Mouse (Mus musculus): ENCODE measurements at regions not wholly inside any gene's neighbourhood (a gene's known extent, or its start where the extent isn't known, plus 50 kb on each side); places are given as distances from the start of the nearest gene placed in this dataset.

DNA sequence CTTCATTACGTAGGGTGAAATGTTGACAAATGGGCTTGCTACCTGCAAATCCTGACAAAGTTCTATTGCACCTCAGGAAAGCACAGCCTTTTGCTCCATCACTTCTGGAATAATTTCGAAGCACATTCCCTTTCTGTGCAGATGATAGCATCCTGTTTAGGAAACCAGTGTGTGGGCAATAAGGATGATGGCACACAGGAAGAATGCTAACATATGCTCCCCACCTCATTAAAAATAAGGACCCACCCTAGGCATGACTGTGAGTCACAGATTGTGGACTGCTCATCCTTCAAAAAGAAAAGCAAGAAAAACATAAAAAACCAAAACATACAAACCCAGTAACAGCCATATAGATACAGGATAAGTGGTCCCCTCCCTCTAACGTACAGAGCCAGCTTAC, 226.2 kb downstream of the Tox3 start:
- no peak for TF ChIP-seq POLR2A (IDR thresholded peaks at IDR 0.05; ENCODE audit: borderline replicate concordance, low read depth, low read length)
- no peak for TF ChIP-seq CTCF (IDR thresholded peaks at IDR 0.05; ENCODE audit: low read depth, low read length)

GRCm38 (mm10) chr8:90121017-90121416, 227.1 kb downstream of the Tox3 start:
- no peak for TF ChIP-seq CTCF (IDR thresholded peaks at IDR 0.05; ENCODE audit: low read depth, low read length)
- no peak for TF ChIP-seq POLR2A (IDR thresholded peaks at IDR 0.05; ENCODE audit: borderline replicate concordance, low read depth, low read length)
- Histone ChIP-seq H3K4me3 (ENCODE audit: insufficient read depth, low read length) (no peak overlapping the region), H3K4me1 (ENCODE audit: control insufficient read depth, insufficient read depth, low read length) (no peaks in the 10 kb centered on the region), H3K27ac (ENCODE audit: insufficient read depth, low read depth, low read length) (no peak overlapping the region)

More for the DNA sequence above, 226.2 kb downstream of the Tox3 start:
- Histone ChIP-seq H3K27ac (ENCODE audit: insufficient read depth, low read depth, low read length) (no peak overlapping the region), H3K4me3 (ENCODE audit: insufficient read depth, low read length) (no peak overlapping the region), H3K4me1 (ENCODE audit: control insufficient read depth, insufficient read depth, low read length) (no peaks in the 10 kb centered on the region)

DNA sequence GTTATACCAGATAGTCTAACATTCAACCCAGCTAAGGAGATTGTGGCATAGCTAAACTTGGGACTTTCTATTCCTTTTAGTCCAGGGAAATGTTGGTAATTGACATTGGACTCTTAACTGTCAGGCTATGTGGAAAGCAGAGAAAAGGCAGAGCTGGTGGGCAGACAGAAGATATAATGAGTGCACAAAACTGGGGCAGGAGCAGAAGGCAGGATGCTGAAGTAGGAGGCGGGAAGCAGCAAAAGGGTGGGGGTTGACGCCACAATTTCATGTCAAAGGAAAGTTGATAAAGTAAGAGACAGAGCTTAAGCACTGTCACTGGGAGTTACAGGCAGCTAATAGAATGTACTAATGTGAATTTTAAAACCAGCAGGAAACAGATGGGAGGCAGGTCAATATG, 232.7 kb downstream of the Tox3 start:
- H3K4me3 ChIP-seq (ENCODE audit: insufficient read depth, low read length), result no peak overlapping the region
- TF ChIP-seq CTCF (IDR thresholded peaks at IDR 0.05; ENCODE audit: low read depth, low read length) (no peak), POLR2A (IDR thresholded peaks at IDR 0.05; ENCODE audit: borderline replicate concordance, low read depth, low read length) (no peak)
- H3K4me1 ChIP-seq (ENCODE audit: control insufficient read depth, insufficient read depth, low read length), result no peaks in the 10 kb centered on the region
- no peak overlapping the region for H3K27ac ChIP-seq (ENCODE audit: insufficient read depth, low read depth, low read length)

DNA sequence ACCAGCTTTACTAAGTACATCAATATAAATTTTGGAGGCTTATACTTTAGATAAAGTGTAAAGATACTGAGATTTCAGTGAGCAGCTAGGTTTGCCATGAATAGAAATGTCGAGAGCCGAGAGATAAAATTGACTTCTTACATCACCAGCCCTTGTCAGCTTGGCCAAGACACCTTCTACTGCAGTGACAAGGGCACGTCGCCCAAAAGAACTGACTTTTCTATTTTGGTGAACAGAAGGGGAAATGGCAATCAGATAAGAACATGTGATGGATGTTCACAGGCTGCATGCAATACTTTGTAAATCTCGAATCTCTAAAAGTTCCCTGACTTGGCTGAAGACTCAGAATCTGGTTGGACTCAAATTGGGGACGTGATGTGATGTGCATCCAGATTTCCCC, 247.6 kb downstream of the Tox3 start:
- Histone ChIP-seq H3K27ac (ENCODE audit: insufficient read depth, low read depth, low read length) (no peak overlapping the region), H3K4me1 (ENCODE audit: control insufficient read depth, insufficient read depth, low read length) (no peaks in the 10 kb centered on the region), H3K4me3 (ENCODE audit: insufficient read depth, low read length) (no peak overlapping the region)
- TF ChIP-seq CTCF (IDR thresholded peaks at IDR 0.05; ENCODE audit: low read depth, low read length), result no peak
- TF ChIP-seq POLR2A (IDR thresholded peaks at IDR 0.05; ENCODE audit: borderline replicate concordance, low read depth, low read length), result no peak

- H3K4me1 ChIP-seq (ENCODE audit: control insufficient read depth, insufficient read depth, low read length), result no peaks in the 10 kb centered on the region
- TF ChIP-seq CTCF (IDR thresholded peaks at IDR 0.05; ENCODE audit: low read depth, low read length), result no peak
- no peak for TF ChIP-seq POLR2A (IDR thresholded peaks at IDR 0.05; ENCODE audit: borderline replicate concordance, low read depth, low read length)
- no peak overlapping the region for H3K4me3 ChIP-seq (ENCODE audit: insufficient read depth, low read length)
- H3K27ac ChIP-seq (ENCODE audit: insufficient read depth, low read depth, low read length), result no peak overlapping the region
These were observed 265.5 kb downstream of the Tox3 start for GRCm38 (mm10) chr8:90082630-90083029.

DNA sequence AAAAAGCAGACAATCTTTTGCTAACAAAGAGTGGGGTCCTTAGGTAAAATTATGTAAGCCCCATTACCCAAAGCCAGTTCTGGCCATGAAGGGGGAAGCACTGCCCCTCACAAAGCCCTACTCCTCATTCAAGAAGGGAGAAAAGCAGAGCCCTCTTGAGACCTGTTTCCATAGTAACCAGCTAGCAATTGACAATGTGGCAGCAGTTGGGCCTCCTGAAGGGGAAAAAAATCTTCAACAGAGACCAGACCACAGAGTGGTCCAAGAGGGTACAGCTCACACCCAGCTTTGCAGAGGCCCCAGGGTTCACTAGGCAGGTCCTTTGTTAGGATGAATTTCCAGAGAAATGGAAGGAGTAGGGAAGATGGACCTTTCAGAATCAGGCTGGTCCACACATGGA, 271.8 kb downstream of the Tox3 start:
- no peak overlapping the region for H3K27ac ChIP-seq (ENCODE audit: insufficient read depth, low read depth, low read length)
- no peaks in the 10 kb centered on the region for H3K4me1 ChIP-seq (ENCODE audit: control insufficient read depth, insufficient read depth, low read length)
- TF ChIP-seq POLR2A (IDR thresholded peaks at IDR 0.05; ENCODE audit: borderline replicate concordance, low read depth, low read length) (no peak), CTCF (IDR thresholded peaks at IDR 0.05; ENCODE audit: low read depth, low read length) (no peak)
- no peak overlapping the region for H3K4me3 ChIP-seq (ENCODE audit: insufficient read depth, low read length)

DNA sequence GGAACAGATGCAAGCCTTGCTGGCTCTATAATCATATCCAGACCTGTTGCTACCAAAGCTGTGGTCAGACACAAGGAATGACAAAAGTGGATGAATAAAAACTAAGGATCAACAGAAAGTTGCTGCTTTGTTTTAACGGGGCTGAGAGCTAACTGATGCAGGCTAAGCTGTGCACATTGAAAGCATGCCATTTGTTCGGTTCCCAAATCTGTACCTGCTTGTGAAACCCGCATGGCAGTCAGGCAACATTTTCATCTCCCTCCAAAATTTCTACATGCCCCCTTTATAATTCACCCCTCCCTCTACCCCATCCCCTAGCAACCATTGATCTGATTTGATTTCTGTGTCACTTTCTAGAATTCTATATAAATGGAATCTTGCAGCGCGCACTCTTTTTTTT, 272.3 kb downstream of the Tox3 start:
- H3K27ac ChIP-seq (ENCODE audit: insufficient read depth, low read depth, low read length), result no peak overlapping the region
- TF ChIP-seq CTCF (IDR thresholded peaks at IDR 0.05; ENCODE audit: low read depth, low read length) (no peak), POLR2A (IDR thresholded peaks at IDR 0.05; ENCODE audit: borderline replicate concordance, low read depth, low read length) (no peak)
- H3K4me1 ChIP-seq (ENCODE audit: control insufficient read depth, insufficient read depth, low read length), result no peaks in the 10 kb centered on the region
- no peak overlapping the region for H3K4me3 ChIP-seq (ENCODE audit: insufficient read depth, low read length)

GRCm38 (mm10) chr8:90070006-90070405, 278.1 kb downstream of the Tox3 start:
- no peak for TF ChIP-seq CTCF (IDR thresholded peaks at IDR 0.05; ENCODE audit: low read depth, low read length)
- TF ChIP-seq POLR2A (IDR thresholded peaks at IDR 0.05; ENCODE audit: borderline replicate concordance, low read depth, low read length), result no peak

DNA sequence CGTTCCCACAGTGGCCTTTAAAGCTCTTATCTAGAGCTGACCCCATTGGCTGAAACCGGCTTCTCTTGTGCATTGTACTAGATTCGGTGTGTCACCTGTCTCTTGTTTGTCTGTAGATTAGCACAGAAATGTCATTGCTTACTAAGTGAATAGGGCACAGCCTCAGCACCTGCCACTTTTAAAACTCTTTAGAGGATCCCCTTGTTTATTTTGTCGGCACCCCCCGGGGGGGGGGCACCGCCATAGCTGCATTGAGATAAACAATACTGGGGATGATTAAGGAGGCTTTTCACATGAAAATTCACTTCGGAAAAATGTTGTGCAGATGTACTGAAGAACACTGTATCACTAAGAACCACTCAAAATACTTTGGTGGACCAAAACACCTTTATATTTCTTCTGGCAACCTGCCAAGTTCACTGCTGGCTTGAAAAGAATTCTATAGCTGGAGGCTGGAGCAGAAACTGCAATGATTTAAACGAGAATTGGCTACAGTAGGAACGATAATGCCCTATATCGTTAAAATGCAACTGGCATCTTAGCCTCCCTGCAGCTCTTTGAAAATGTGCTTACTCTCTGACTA, 278.6 kb downstream of the Tox3 start:
- Histone ChIP-seq H3K4me1 (ENCODE audit: control insufficient read depth, insufficient read depth, low read length) (no peaks in the 10 kb centered on the region), H3K27ac (ENCODE audit: insufficient read depth, low read depth, low read length) (no peak overlapping the region), H3K4me3 (ENCODE audit: insufficient read depth, low read length) (no peak overlapping the region)
- no peak for TF ChIP-seq CTCF (IDR thresholded peaks at IDR 0.05; ENCODE audit: low read depth, low read length)
- no peak for TF ChIP-seq POLR2A (IDR thresholded peaks at IDR 0.05; ENCODE audit: borderline replicate concordance, low read depth, low read length)

More at GRCm38 (mm10) chr8:90070006-90070405, 278.1 kb downstream of the Tox3 start:
- Histone ChIP-seq H3K27ac (ENCODE audit: insufficient read depth, low read depth, low read length) (no peak overlapping the region), H3K4me3 (ENCODE audit: insufficient read depth, low read length) (no peak overlapping the region), H3K4me1 (ENCODE audit: control insufficient read depth, insufficient read depth, low read length) (no peaks in the 10 kb centered on the region)

DNA sequence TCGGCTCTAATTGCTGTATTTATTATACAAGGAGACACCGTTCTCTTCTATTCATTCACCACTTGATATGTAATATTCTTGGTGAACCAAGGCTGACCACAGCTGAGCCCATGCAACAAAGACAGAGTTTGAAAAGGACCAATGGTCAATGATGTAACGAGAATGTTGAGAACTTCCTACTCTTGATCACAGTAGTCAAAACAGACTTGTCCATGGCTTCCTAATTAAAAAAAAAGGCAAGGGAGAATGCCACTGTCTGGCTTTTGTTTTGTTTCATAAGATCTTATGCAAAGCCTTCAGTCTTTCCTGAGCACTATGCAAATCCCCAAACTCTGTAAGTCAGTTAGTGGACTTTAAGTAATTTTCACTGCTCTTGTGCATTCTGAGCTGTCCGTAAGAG, 279.7 kb downstream of the Tox3 start:
- TF ChIP-seq POLR2A (IDR thresholded peaks at IDR 0.05; ENCODE audit: borderline replicate concordance, low read depth, low read length) (no peak), CTCF (IDR thresholded peaks at IDR 0.05; ENCODE audit: low read depth, low read length) (no peak)
- Histone ChIP-seq H3K27ac (ENCODE audit: insufficient read depth, low read depth, low read length) (no peak overlapping the region), H3K4me1 (ENCODE audit: control insufficient read depth, insufficient read depth, low read length) (no peaks in the 10 kb centered on the region), H3K4me3 (ENCODE audit: insufficient read depth, low read length) (no peak overlapping the region)

GRCm38 (mm10) chr8:90064381-90064780, 283.8 kb downstream of the Tox3 start:
- no peak for TF ChIP-seq POLR2A (IDR thresholded peaks at IDR 0.05; ENCODE audit: borderline replicate concordance, low read depth, low read length)
- no peak for TF ChIP-seq CTCF (IDR thresholded peaks at IDR 0.05; ENCODE audit: low read depth, low read length)
- Histone ChIP-seq H3K27ac (ENCODE audit: insufficient read depth, low read depth, low read length) (no peak overlapping the region), H3K4me1 (ENCODE audit: control insufficient read depth, insufficient read depth, low read length) (no peaks in the 10 kb centered on the region), H3K4me3 (ENCODE audit: insufficient read depth, low read length) (no peak overlapping the region)
